Mouse (Mus musculus) neural tube, embryonic 14.5 days (tissue): Measurements from ENCODE around the gene Tsr3. TPM values are rescaled to one million over a fixed set of nuclear protein-coding genes. Genes with fewer than 3 reads are reported as not detected.
A peak's percentile ranks its signal among the peaks of the same experiment; 100 is the strongest.

Source experiments
- ATAC-seq: fragments of 200-750 bp; cut with Nextera tagmentation; 2 replicates; pipeline ENCODE4 v1.8.0; 2017; ENCODE audit warnings: low read depth, mild to moderate bottlenecking, moderate TSS enrichment, moderate library complexity
- H3K27ac ChIP-seq: fragments of 300-500 bp; sonication (generic); 2 replicates; pipeline ENCODE4 v1.5.1; 2014; ENCODE audit warnings: low read depth, mild to moderate bottlenecking, control low read depth, low read length, moderate library complexity, mixed read lengths
- H3K27me3 ChIP-seq: fragments of 300-500 bp; sonication (generic); 2 replicates; pipeline ENCODE4 v1.6.1; 2014; ENCODE audit warnings: low read length; ENCODE audit not compliant: control insufficient read depth, insufficient read depth
- H3K36me3 ChIP-seq: fragments of 300-500 bp; sonication (generic); 2 replicates; pipeline ENCODE4 v1.6.1; 2014; ENCODE audit warnings: low read length, mixed read lengths; ENCODE audit not compliant: control insufficient read depth, insufficient read depth
- H3K4me1 ChIP-seq: fragments of 300-500 bp; sonication (generic); 2 replicates; pipeline ENCODE4 v1.6.1; 2014; ENCODE audit warnings: low read length; ENCODE audit not compliant: control insufficient read depth, insufficient read depth
- H3K4me2 ChIP-seq: fragments of 300-500 bp; sonication (generic); 2 replicates; pipeline ENCODE4 v1.6.1; 2014; ENCODE audit warnings: mild to moderate bottlenecking, low read depth, low read length, control low read depth
- H3K4me3 ChIP-seq: fragments of 300-500 bp; sonication (generic); 2 replicates; pipeline ENCODE4 v1.5.1; 2014; ENCODE audit warnings: low read depth, low read length, control low read depth, mixed read lengths
- H3K9ac ChIP-seq: fragments of 300-500 bp; sonication (generic); replicated peaks from 2 replicates; pipeline ENCODE4 v1.6.1; 2014; ENCODE audit warnings: low read depth, mild to moderate bottlenecking, control low read depth, low read length, mixed read lengths
- H3K9me3 ChIP-seq: fragments of 300-500 bp; sonication (generic); 2 replicates; pipeline ENCODE4 v1.6.1; 2016; ENCODE audit warnings: low read length; ENCODE audit not compliant: control insufficient read depth
- WGBS: fragments of 180-500 bp; shearing (Covaris S2); extraction: QIAGEN DNeasy Blood & Tissue Kit; methylation state at CpG from one replicate; pipeline ENCODE4 v1.1.7; 2014; 5-methylcytosine and 5-hydroxymethylcytosine counted together
- polyA plus RNA-seq: library from polyadenylated mRNA; unstranded; fragments of >200 nt; fragmentation: Nextera tagmentation; extraction: Ambion mirVana; gene quantifications from 2 replicates; pipeline ENCODE4 v1.2.1, GENCODE M21; 2014

The Tsr3 gene
- polyA plus RNA-seq, 1 experiment from 2014 or later = 56.4 TPM

DNA sequence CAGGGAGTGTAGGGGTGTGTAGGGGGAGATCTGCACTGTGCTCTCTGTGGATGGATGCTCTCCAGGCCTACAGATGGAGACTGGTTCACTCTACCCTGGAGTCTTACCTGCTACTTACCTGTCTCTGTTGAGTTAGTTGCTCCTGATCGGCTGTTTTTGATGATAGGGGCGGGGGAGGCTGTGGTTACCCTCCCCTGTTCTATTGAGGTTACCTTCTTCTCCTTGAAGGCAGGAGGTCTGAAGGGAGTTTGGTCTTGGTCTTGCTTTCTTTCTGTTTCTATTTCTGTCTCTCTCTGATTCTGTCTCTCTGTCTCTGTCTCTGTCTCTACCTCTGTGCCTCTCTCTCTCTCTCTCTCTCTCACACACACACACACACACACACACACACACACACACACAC is 15.1 kb downstream of the Tsr3 start:
- H3K4me1 ChIP-seq = peaks cover 24% of the 10 kb centered on the region
- no peak overlapping the region for H3K27ac ChIP-seq
- 0 out of 2 replicates have a peak, but pooled peaks cover 6% of the 10 kb centered on the region for H3K36me3 ChIP-seq
- no peak overlapping the region for H3K4me2 ChIP-seq
- ATAC-seq = no peak
- WGBS = 52% methylated on average over 2 of the region's 2 CpGs
- H3K9ac ChIP-seq = no peak overlapping the region
- no peak overlapping the region for H3K4me3 ChIP-seq
- no peaks in the 10 kb centered on the region for H3K9me3 ChIP-seq
- H3K27me3 ChIP-seq = peaks cover 8% of the 10 kb centered on the region

DNA sequence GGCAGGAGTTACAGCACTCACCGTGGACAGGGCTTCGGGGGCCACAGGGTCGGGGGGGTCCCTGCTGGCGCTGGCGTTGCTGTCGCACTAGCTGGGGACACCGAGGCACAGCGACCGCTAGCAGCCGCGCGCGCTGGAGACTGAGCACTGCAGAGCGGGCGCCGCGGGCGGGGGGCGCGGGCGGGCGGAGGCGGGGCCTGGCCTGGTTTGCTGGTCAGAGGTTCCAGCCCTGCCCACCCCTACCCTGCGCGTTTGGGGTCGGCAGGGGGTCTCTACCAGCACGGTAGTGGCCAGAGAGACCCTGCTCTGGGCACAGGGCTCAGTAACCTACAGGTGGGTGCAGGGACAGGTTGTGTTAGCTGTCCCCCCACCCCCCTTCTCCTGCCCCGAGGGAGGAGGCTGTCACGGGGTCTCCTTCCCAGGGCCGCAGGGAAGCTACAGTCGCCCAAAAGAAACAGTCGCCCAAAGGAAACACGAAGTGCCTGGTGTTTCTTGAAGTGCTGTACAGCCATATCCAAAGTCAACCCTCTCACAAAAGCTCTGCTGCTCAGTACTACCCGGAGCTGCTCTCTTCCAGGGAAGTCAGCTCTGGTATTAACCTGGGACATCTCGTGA is 16.3 kb downstream of the Tsr3 start, which contains the start of gene Baiap3:
TSS of gene Baiap3 (minus strand) at position 225 of the 615 bp plus-strand sequence.
- peak within 1 kb of the TSS; percentile 48 for H3K4me2 ChIP-seq
- H3K4me3 ChIP-seq = peak within 1 kb of the TSS; percentile 17
- H3K27me3 ChIP-seq = peaks cover 8% of the 10 kb centered on the region
- no peak within 1 kb of the TSS for H3K27ac ChIP-seq
- peaks cover 24% of the 10 kb centered on the region for H3K4me1 ChIP-seq
- H3K36me3 ChIP-seq = 0 out of 2 replicates have a peak, but pooled peaks cover 7% of the 10 kb centered on the region
- H3K9ac ChIP-seq = peak within 1 kb of the TSS; percentile 32; the same call in 1 of the 2 replicates
- H3K9me3 ChIP-seq = no peaks in the 10 kb centered on the region
- no peak for ATAC-seq
- 5% methylated on average over 35 of the region's 35 CpGs for WGBS

- peaks cover 8% of the 10 kb centered on the region for H3K27me3 ChIP-seq
- no peak for ATAC-seq
- H3K4me3 ChIP-seq = no peak overlapping the region
- H3K4me1 ChIP-seq = peaks cover 22% of the 10 kb centered on the region
- no peaks in the 10 kb centered on the region for H3K9me3 ChIP-seq
- H3K4me2 ChIP-seq = no peak overlapping the region
- H3K36me3 ChIP-seq = peaks cover 13% of the 10 kb centered on the region
- WGBS = 50% methylated on average over 6 of the region's 6 CpGs
- H3K27ac ChIP-seq = no peak overlapping the region
- no peak overlapping the region for H3K9ac ChIP-seq
Observed at GRCm38 (mm10) chr17:25257804-25258261, 17.9 kb downstream of the Tsr3 start.

GRCm38 (mm10) chr17:25264453-25264852 is 24.5 kb downstream of the Tsr3 start:
- H3K36me3 ChIP-seq = peaks cover 67% of the 10 kb centered on the region
- no peaks in the 10 kb centered on the region for H3K4me1 ChIP-seq
- H3K9me3 ChIP-seq = no peaks in the 10 kb centered on the region
- H3K4me2 ChIP-seq = no peak overlapping the region
- H3K4me3 ChIP-seq = no peak overlapping the region
- 79% methylated on average over 3 of the region's 3 CpGs for WGBS
- no peak for ATAC-seq
- H3K9ac ChIP-seq = no peak overlapping the region
- H3K27ac ChIP-seq = no peak overlapping the region
- no peaks in the 10 kb centered on the region for H3K27me3 ChIP-seq

GRCm38 (mm10) chr17:25270795-25271335 is 30.9 kb downstream of the Tsr3 start:
- Histone ChIP-seq H3K4me2 (peak overlapping the region; percentile 96; the same call in 1 of the 2 replicates), H3K4me3 (no peak overlapping the region), H3K4me1 (peaks cover 21% of the 10 kb centered on the region), H3K9ac (no peak overlapping the region), H3K36me3 (peaks cover 29% of the 10 kb centered on the region), H3K27me3 (no peaks in the 10 kb centered on the region), H3K27ac (no peak overlapping the region), H3K9me3 (no peaks in the 10 kb centered on the region)
- WGBS = 82% methylated on average over 2 of the region's 2 CpGs
- no peak for ATAC-seq

DNA sequence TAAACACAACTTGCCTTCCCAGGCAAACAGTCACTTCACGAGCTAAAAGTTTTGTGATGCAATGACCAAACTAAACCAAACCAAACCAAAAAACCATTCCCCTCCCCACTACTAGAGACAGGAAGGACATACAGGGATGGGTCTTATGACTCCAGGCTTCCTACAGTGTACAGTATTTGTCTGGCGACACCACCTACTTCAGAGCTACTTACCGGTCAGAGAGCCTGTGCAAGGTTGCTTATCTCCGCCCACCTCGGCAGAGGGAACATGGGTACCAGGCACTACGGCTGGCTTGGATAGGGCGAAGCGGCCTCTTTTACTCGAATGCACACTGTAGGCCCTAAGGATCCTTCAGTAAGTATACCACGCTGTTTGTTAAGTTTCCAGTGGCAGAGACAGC is 32.4 kb downstream of the Tsr3 start:
- ATAC-seq = no peak
- peak overlapping the region; percentile 76 for H3K4me3 ChIP-seq
- H3K27me3 ChIP-seq = no peaks in the 10 kb centered on the region
- WGBS = under 1% methylated on average over 10 of the region's 10 CpGs
- peaks cover 21% of the 10 kb centered on the region for H3K4me1 ChIP-seq
- peak overlapping the region; percentile 99; the same call in 1 of the 2 replicates for H3K27ac ChIP-seq
- H3K9ac ChIP-seq = peak overlapping the region; percentile 87
- H3K36me3 ChIP-seq = peaks cover 15% of the 10 kb centered on the region
- peak overlapping the region; percentile 96 for H3K4me2 ChIP-seq
- H3K9me3 ChIP-seq = no peaks in the 10 kb centered on the region

DNA sequence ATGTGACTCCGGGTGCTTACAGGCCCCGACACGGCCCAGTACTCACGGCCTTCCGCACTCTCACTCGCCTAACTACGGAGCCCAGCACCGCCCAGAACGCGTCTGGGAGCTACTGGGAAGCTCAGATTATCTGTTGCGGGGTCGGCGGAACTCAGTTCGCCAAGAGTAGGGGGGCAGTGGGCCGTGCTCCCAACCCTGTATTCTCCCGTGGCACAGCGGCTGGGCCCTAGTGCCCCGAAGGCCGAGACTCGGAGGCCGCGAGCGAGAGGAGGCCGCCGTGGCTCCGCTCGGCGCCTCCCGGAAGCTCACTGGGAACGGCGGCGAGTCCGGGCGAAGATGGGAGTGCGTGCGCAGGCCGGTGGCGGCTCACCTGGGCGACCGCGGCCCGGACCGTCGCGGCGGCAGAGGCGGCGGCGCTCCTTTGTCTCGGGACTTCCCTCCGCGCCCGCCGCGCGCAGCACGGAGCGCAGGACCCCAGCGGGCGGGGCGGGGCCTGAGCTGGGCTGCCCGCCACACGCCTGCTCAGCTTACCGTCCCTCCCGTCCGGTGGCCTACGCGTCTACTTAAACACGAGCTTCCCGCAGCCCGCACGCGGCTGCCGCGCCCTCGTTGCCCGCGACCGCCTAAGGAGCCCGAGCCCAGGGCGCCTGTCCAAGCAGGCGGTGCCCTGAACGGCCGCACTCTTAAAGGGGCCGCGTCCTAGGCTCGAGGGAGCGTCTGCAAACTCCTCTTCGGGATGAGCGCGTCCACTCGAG is 33.2 kb downstream of the Tsr3 start:
- H3K4me3 ChIP-seq = peak overlapping the region; percentile 76
- H3K9ac ChIP-seq = peak overlapping the region; percentile 87
- H3K27me3 ChIP-seq = no peaks in the 10 kb centered on the region
- peak; percentile 91 for ATAC-seq
- under 1% methylated on average over 87 of the region's 92 CpGs for WGBS
- peak overlapping the region; percentile 99 for H3K27ac ChIP-seq
- H3K4me2 ChIP-seq = peak overlapping the region; percentile 96
- H3K4me1 ChIP-seq = peaks cover 21% of the 10 kb centered on the region
- no peaks in the 10 kb centered on the region for H3K9me3 ChIP-seq
- peaks cover 7% of the 10 kb centered on the region for H3K36me3 ChIP-seq

DNA sequence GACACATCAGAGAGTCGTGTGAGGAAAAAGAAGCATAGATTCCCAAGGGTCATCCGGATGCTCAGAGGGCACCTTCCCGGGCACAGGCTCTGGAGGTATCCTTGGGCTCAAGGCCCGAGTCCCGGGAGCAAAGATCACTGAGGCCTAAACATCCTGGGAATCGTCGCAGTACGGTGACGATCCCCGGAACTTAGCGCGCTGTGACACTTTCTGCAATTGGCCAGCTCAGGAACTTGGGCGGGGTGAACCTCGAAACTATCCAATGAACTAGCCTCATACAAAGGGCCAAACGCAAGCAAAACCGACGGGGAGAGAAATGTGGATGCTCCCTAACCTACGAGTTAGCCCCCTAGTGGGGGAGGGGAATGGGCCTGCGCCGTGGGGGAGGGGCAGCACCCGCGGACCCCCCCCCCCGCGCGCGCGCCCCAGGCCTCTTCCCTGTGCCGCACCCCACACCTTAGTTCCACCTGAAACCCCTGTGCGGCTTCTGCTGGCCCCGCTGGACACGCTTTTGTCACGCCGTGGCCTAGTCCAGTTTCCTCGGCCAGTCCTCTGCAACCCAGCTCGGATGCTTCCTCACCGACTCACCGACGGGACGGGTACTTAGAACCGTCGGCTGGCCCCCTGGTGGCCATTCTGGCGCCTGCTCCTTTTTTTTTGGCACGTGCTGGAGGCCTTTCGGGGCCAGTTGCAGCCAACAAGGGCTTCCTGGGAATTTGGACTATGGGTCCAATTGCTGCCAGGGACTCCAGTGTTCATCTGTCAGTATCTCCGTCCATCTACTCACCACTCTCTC is 33.9 kb downstream of the Tsr3 start:
- 2% methylated on average over 44 of the region's 45 CpGs for WGBS
- H3K9ac ChIP-seq = peak overlapping the region; percentile 87

More for the DNA sequence above, 33.9 kb downstream of the Tsr3 start:
- peak overlapping the region; percentile 37; the same call in 1 of the 2 replicates for H3K4me2 ChIP-seq
- no peaks in the 10 kb centered on the region for H3K9me3 ChIP-seq
- H3K4me1 ChIP-seq = peaks cover 21% of the 10 kb centered on the region
- H3K27ac ChIP-seq = peak overlapping the region; percentile 99
- H3K36me3 ChIP-seq = peaks cover under 1% of the 10 kb centered on the region; the same call in 1 of the 2 replicates
- peak overlapping the region; percentile 76 for H3K4me3 ChIP-seq
- no peaks in the 10 kb centered on the region for H3K27me3 ChIP-seq
- ATAC-seq = peak; percentile 88
